Mouse (Mus musculus): ENCODE results near the gene Lpin2. TPM values are rescaled to one million over a fixed set of nuclear protein-coding genes. Genes with fewer than 3 reads are reported as not detected.

Lpin2 gene
- polyA plus RNA-seq, 1 experiment = 6.3 TPM

- Histone ChIP-seq H3K27ac (replicated peaks; ENCODE audit: low read depth, low read length) (no peak overlapping the region), H3K4me3 (ENCODE audit: insufficient read depth, low read depth, low read length) (no peak overlapping the region), H3K4me1 (ENCODE audit: control insufficient read depth, insufficient read depth, insufficient read length, low read length) (no peaks in the 10 kb centered on the region; the same call in 1 of the 2 replicates)
These were observed 24.0 kb downstream of the Lpin2 start for GRCm38 (mm10) chr17:71206136-71206893.

DNA sequence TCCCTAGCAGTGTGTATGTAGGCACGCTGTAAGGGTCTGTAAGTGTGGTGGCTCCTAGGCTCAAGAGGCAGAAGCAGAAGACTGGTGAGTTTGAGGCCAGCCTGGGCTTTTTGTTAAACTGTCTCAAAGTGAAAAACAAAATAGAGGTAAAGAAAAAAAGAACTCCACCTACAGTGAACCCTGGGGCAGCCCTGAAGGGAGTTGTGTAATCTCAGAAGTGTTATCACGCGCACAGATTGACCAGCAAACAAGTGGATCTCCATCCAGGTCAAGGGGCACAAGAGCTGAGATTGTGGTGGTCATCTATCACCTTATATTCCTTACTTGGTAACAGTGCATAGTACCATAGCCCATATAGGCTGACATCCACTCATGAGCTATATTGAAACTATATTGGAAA, 24.9 kb downstream of the Lpin2 start:
- H3K4me3 ChIP-seq (ENCODE audit: insufficient read depth, low read depth, low read length) = no peak overlapping the region
- no peak overlapping the region for H3K27ac ChIP-seq (replicated peaks; ENCODE audit: low read depth, low read length)
- no peaks in the 10 kb centered on the region; the same call in 1 of the 2 replicates for H3K4me1 ChIP-seq (ENCODE audit: control insufficient read depth, insufficient read depth, insufficient read length, low read length)

GRCm38 (mm10) chr17:71208376-71208775, 26.0 kb downstream of the Lpin2 start:
- no peak overlapping the region for H3K27ac ChIP-seq (replicated peaks; ENCODE audit: low read depth, low read length)
- H3K4me3 ChIP-seq (ENCODE audit: insufficient read depth, low read depth, low read length) = no peak overlapping the region

GRCm38 (mm10) chr17:71208921-71209320, 26.6 kb downstream of the Lpin2 start:
- no peak overlapping the region for H3K27ac ChIP-seq (replicated peaks; ENCODE audit: low read depth, low read length)
- H3K4me3 ChIP-seq (ENCODE audit: insufficient read depth, low read depth, low read length) = no peak overlapping the region
- no peaks in the 10 kb centered on the region for H3K4me1 ChIP-seq (ENCODE audit: control insufficient read depth, insufficient read depth, insufficient read length, low read length)

More at GRCm38 (mm10) chr17:71208376-71208775, 26.0 kb downstream of the Lpin2 start:
- no peaks in the 10 kb centered on the region; the same call in 1 of the 2 replicates for H3K4me1 ChIP-seq (ENCODE audit: control insufficient read depth, insufficient read depth, insufficient read length, low read length)

GRCm38 (mm10) chr17:71209936-71210335, 27.6 kb downstream of the Lpin2 start:
- no peak overlapping the region for H3K4me3 ChIP-seq (ENCODE audit: insufficient read depth, low read depth, low read length)
- no peak overlapping the region for H3K27ac ChIP-seq (replicated peaks; ENCODE audit: low read depth, low read length)
- no peaks in the 10 kb centered on the region; the same call in 1 of the 2 replicates for H3K4me1 ChIP-seq (ENCODE audit: control insufficient read depth, insufficient read depth, insufficient read length, low read length)

DNA sequence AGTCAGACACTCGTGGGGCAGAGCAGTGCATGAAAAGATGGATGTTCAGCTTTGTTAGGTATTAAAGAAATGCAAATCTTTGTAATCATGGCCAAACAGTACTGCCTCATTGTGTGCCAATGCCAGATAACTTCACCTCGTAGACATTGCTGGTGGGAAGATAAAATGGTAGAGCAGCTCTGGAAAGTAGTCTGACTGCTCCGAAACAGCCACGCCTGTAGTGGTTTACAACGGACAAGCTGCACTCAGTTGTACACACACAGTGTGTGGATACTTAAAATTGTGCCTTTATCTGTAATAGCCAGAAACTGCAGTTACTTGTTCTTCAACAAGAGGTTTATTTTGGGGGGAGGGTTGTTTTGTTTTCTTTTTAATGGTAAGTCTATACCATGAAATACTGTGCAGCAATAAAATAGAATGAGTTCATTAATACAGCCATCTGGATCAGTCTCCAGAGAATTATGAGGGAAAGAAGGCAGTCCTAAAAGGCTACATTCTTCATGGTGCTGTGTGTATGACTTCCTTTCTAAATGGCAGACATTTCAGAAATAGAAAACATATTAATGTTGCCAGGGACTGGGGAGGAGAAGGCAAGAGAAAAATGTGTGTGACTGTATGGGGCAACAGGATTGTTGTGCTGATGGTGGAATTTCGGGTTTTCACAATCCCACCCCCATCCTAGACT, 29.7 kb downstream of the Lpin2 start:
- Histone ChIP-seq H3K27ac (replicated peaks; ENCODE audit: low read depth, low read length) (no peak overlapping the region), H3K4me1 (ENCODE audit: control insufficient read depth, insufficient read depth, insufficient read length, low read length) (no peaks in the 10 kb centered on the region; the same call in 1 of the 2 replicates), H3K4me3 (ENCODE audit: insufficient read depth, low read depth, low read length) (no peak overlapping the region)

GRCm38 (mm10) chr17:71213666-71214065, 31.3 kb downstream of the Lpin2 start:
- no peak overlapping the region for H3K4me3 ChIP-seq (ENCODE audit: insufficient read depth, low read depth, low read length)
- H3K27ac ChIP-seq (replicated peaks; ENCODE audit: low read depth, low read length) = no peak overlapping the region
- H3K4me1 ChIP-seq (ENCODE audit: control insufficient read depth, insufficient read depth, insufficient read length, low read length) = no peaks in the 10 kb centered on the region; the same call in 1 of the 2 replicates

DNA sequence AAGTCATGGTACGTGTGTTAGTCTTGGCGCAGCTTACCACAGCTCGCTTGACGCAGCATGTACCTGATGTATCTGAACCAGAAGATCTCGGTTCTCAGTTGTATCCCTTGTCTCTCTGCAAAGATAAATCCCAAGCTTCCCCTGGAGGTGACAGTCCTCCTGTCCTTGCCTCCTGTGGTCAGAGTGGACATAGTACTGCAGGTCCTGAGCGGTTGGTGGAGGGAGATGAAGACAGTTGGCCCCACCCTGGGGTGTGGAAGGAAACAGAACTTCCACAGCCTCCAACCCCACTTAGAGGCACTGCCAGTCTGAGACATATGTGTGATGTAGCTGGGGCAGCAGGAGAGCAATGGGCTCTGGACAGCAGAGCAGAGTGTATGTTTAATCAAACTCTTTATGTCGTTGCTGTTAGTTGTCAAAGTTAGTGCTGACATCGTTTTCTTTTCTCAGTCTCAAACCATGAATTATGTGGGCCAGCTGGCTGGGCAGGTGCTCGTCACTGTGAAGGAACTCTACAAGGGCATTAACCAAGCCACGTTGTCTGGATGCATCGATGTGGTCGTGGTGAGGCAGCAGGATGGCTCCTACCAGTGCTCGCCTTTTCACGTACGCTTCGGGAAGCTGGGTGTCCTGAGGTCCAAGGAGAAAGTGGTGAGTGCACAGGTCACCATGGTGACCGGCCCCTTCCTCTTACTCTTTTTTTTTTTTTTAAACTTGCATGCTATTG, 32.3 kb downstream of the Lpin2 start:
- H3K27ac ChIP-seq (replicated peaks; ENCODE audit: low read depth, low read length) = 0 out of 2 replicates have a peak overlapping the region, but pooled peaks have one; percentile 5
- no peaks in the 10 kb centered on the region; the same call in 1 of the 2 replicates for H3K4me1 ChIP-seq (ENCODE audit: control insufficient read depth, insufficient read depth, insufficient read length, low read length)
- peak overlapping the region; percentile 12; the same call in 1 of the 2 replicates for H3K4me3 ChIP-seq (ENCODE audit: insufficient read depth, low read depth, low read length)

DNA sequence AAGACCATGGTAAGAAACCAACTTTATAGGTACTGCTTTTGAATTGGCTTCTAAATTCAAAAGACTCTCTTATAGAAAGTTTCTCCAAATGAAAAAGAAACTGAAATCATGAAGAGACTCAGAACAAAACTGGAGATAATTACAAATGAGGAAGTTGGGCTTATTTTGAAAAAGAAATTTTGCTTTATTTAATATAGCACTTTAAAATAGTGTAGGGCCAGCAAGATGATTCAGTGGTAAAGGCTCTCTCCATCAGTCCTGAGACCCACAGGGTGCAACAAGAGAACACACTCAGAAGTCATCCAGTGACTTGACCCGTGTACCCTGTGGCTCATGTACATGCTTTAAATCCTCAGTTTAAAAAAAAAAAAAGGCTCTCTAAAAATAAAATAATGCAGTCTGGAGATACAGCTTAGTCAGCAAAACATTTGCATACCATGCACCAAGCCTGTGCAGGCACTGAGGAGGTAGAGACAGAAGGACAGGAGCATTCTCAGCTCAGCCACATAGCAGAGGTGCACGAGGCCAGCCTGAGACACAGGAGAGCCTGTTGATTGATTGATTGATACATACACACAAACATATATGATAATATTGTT, 33.0 kb downstream of the Lpin2 start:
- no peaks in the 10 kb centered on the region; the same call in 1 of the 2 replicates for H3K4me1 ChIP-seq (ENCODE audit: control insufficient read depth, insufficient read depth, insufficient read length, low read length)
- no peak overlapping the region for H3K27ac ChIP-seq (replicated peaks; ENCODE audit: low read depth, low read length)
- peak overlapping the region; percentile 12; the same call in 1 of the 2 replicates for H3K4me3 ChIP-seq (ENCODE audit: insufficient read depth, low read depth, low read length)

- H3K27ac ChIP-seq (replicated peaks; ENCODE audit: low read depth, low read length) = no peak overlapping the region
These were observed 33.9 kb downstream of the Lpin2 start for GRCm38 (mm10) chr17:71216263-71216662.

DNA sequence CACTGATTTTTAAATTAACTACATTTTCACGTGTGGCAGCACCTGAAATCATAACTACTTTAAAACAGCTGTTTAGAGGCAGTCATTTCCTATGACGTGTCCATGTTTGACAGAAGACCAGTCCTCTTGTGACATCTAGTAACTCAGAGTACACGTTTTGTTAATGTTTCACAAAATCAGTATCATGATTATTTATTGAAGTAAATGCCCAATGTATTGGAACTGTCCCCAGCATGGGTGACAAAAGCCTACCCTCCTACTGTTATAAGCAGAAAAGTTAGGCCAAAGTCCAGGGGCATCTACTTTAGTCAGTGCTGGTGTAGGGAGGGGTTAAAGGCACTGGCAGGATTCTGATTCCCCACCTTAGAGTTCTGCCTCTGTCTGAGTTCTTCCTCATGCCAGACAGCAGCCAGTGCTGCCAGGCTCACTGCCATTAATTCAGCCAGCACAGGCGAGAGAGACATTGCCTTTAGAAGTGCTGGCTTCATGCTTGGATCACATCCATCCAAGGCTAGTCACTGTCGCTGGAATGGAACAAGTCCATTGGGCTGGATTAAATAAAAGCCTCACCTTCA, 34.8 kb downstream of the Lpin2 start:
- Histone ChIP-seq H3K27ac (replicated peaks; ENCODE audit: low read depth, low read length) (no peak overlapping the region), H3K4me1 (ENCODE audit: control insufficient read depth, insufficient read depth, insufficient read length, low read length) (no peaks in the 10 kb centered on the region; the same call in 1 of the 2 replicates), H3K4me3 (ENCODE audit: insufficient read depth, low read depth, low read length) (no peak overlapping the region)

More at GRCm38 (mm10) chr17:71216263-71216662, 33.9 kb downstream of the Lpin2 start:
- H3K4me1 ChIP-seq (ENCODE audit: control insufficient read depth, insufficient read depth, insufficient read length, low read length) = no peaks in the 10 kb centered on the region; the same call in 1 of the 2 replicates
- no peak overlapping the region for H3K4me3 ChIP-seq (ENCODE audit: insufficient read depth, low read depth, low read length)

DNA sequence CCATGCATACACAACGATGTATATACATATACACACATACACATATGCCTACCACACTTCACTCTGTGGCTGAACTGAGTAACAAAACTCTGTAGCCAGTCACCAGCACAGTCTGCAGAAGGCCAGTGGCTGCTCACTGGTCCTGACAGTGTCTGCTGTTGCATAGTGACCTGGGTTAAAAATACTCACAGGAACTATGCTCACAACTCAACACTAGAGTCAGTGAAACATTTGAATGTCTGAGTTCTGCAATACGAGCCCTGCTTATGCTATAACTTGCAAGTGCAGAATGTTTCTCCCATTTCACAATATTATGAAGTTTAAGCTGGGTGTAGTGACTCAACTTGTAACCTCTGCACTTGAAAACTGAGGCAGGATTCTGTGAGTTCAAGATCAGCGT, 39.0 kb downstream of the Lpin2 start:
- no peak overlapping the region for H3K27ac ChIP-seq (replicated peaks; ENCODE audit: low read depth, low read length)
- H3K4me3 ChIP-seq (ENCODE audit: insufficient read depth, low read depth, low read length) = no peak overlapping the region

DNA sequence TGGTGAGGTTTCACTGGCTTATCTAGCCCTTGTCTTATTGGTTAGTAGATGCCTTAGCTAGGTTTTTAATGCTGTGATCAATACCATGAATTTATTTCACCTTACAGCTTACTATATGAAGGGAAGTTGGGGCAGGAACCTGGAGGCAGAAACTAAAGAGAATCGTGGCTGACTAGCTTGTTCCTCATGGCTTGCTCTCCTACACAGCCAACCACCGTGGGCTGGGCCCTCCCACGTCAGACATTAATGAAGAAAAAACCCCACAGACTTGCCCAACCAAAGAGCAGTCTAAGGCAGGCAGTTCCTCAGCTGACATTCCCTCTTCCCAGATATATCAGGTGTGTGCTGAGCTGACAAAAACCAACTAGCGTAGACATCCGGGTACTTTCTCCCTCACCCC, 41.3 kb downstream of the Lpin2 start:
- H3K4me1 ChIP-seq (ENCODE audit: control insufficient read depth, insufficient read depth, insufficient read length, low read length) = no peaks in the 10 kb centered on the region
- no peak overlapping the region for H3K4me3 ChIP-seq (ENCODE audit: insufficient read depth, low read depth, low read length)
- no peak overlapping the region for H3K27ac ChIP-seq (replicated peaks; ENCODE audit: low read depth, low read length)

More for the DNA sequence above, 39.0 kb downstream of the Lpin2 start:
- no peaks in the 10 kb centered on the region for H3K4me1 ChIP-seq (ENCODE audit: control insufficient read depth, insufficient read depth, insufficient read length, low read length)

DNA sequence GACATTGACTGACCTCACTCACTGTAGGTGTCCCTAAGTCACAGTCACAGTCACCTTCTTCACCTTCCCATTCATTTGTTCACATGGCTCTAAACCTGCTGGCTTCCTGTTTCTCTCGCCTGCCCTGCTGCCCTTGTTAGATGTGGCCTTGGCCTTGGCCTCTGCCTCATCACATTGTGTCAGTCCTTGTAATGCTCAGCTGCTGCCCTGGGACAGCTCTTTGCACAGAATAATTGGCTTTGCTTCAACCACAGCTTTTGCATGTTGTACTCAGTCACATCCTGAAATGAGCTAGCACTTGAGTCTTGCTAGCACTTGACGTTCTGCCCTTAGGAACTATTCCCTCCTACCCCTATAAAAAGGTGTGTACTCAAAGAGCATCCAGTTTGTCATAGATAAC, 42.2 kb downstream of the Lpin2 start:
- Histone ChIP-seq H3K27ac (replicated peaks; ENCODE audit: low read depth, low read length) (no peak overlapping the region), H3K4me1 (ENCODE audit: control insufficient read depth, insufficient read depth, insufficient read length, low read length) (no peaks in the 10 kb centered on the region)

More for the DNA sequence above, 42.2 kb downstream of the Lpin2 start:
- H3K4me3 ChIP-seq (ENCODE audit: insufficient read depth, low read depth, low read length) = no peak overlapping the region

All from brown adipose tissue, adult 24 weeks (tissue).